Mouse (Mus musculus): Measurements from ENCODE around the gene Zc3h15. TPM values are rescaled to one million over a fixed set of nuclear protein-coding genes. Genes with fewer than 3 reads are reported as not detected.
A peak's percentile ranks its signal among the peaks of the same experiment; 100 is the strongest.

Gene Zc3h15
- 160 and 171 TPM in 2 replicates for polyA plus RNA-seq (2015; fragmentation: Nextera tagmentation; extraction: Ambion mirVana)

GRCm38 (mm10) chr2:83644276-83645252, at the start of gene Zc3h15:
Zc3h15 (plus strand) TSS chr2:83644435.
- peak within 1 kb of the TSS; percentile 98 for H3K4me3 ChIP-seq (ENCODE audit: low read length)
- peaks cover 26% of the 10 kb centered on the region for H3K4me1 ChIP-seq (ENCODE audit: control insufficient read depth, insufficient read depth, low read depth, low read length)
- peak within 1 kb of the TSS; percentile 91 for H3K27ac ChIP-seq (ENCODE audit: low read depth, low read length)
- peak within 1 kb of the TSS; percentile 93 for H3K9ac ChIP-seq (ENCODE audit: low read depth, low read length)
- peak within 1 kb of the TSS; percentile 80 for H3K4me2 ChIP-seq (ENCODE audit: low read length)
- H3K9me3 ChIP-seq (ENCODE audit: control insufficient read depth, low read length) = no peaks in the 10 kb centered on the region
- no peaks in the 10 kb centered on the region for H3K36me3 ChIP-seq (ENCODE audit: control insufficient read depth, insufficient read depth, low read length)
- ATAC-seq = peak; percentile 100
- no peaks in the 10 kb centered on the region for H3K27me3 ChIP-seq (replicated peaks; ENCODE audit: control insufficient read depth, insufficient read depth, low read length)
- WGBS = under 1% methylated on average over 75 of the region's 100 CpGs

- Histone ChIP-seq H3K4me2 (ENCODE audit: low read length) (no peak overlapping the region), H3K9me3 (ENCODE audit: control insufficient read depth, low read length) (no peaks in the 10 kb centered on the region), H3K27ac (ENCODE audit: low read depth, low read length) (no peak overlapping the region), H3K36me3 (ENCODE audit: control insufficient read depth, insufficient read depth, low read length) (no peaks in the 10 kb centered on the region), H3K4me1 (ENCODE audit: control insufficient read depth, insufficient read depth, low read depth, low read length) (no peaks in the 10 kb centered on the region), H3K27me3 (replicated peaks; ENCODE audit: control insufficient read depth, insufficient read depth, low read length) (no peaks in the 10 kb centered on the region), H3K9ac (ENCODE audit: low read depth, low read length) (no peak overlapping the region), H3K4me3 (ENCODE audit: low read length) (no peak overlapping the region)
- no peak for ATAC-seq
- 92% methylated on average over 11 of the region's 11 CpGs for WGBS
Measured at GRCm38 (mm10) chr2:83620558-83621367, 23.5 kb upstream of the Zc3h15 start.

GRCm38 (mm10) chr2:83621511-83621910, 22.7 kb upstream of the Zc3h15 start:
- Histone ChIP-seq H3K36me3 (ENCODE audit: control insufficient read depth, insufficient read depth, low read length) (no peaks in the 10 kb centered on the region), H3K9ac (ENCODE audit: low read depth, low read length) (no peak overlapping the region), H3K27ac (ENCODE audit: low read depth, low read length) (no peak overlapping the region), H3K4me1 (ENCODE audit: control insufficient read depth, insufficient read depth, low read depth, low read length) (no peaks in the 10 kb centered on the region), H3K4me3 (ENCODE audit: low read length) (no peak overlapping the region), H3K9me3 (ENCODE audit: control insufficient read depth, low read length) (no peaks in the 10 kb centered on the region), H3K27me3 (replicated peaks; ENCODE audit: control insufficient read depth, insufficient read depth, low read length) (no peaks in the 10 kb centered on the region), H3K4me2 (ENCODE audit: low read length) (no peak overlapping the region)
- 87% methylated on average over 4 of the region's 4 CpGs for WGBS
- no peak for ATAC-seq

- ATAC-seq = no peak
Measured at GRCm38 (mm10) chr2:83622792-83623191, 21.4 kb upstream of the Zc3h15 start.

GRCm38 (mm10) chr2:83624045-83624444, 20.2 kb upstream of the Zc3h15 start:
- ATAC-seq = peak; percentile 42; the same call in 1 of the 2 replicates
- Histone ChIP-seq H3K27me3 (replicated peaks; ENCODE audit: control insufficient read depth, insufficient read depth, low read length) (no peaks in the 10 kb centered on the region), H3K4me2 (ENCODE audit: low read length) (no peak overlapping the region), H3K27ac (ENCODE audit: low read depth, low read length) (no peak overlapping the region), H3K9me3 (ENCODE audit: control insufficient read depth, low read length) (no peaks in the 10 kb centered on the region), H3K4me1 (ENCODE audit: control insufficient read depth, insufficient read depth, low read depth, low read length) (no peaks in the 10 kb centered on the region), H3K4me3 (ENCODE audit: low read length) (no peak overlapping the region), H3K9ac (ENCODE audit: low read depth, low read length) (no peak overlapping the region), H3K36me3 (ENCODE audit: control insufficient read depth, insufficient read depth, low read length) (no peaks in the 10 kb centered on the region)
- 68% methylated on average over 4 of the region's 4 CpGs for WGBS

More at GRCm38 (mm10) chr2:83622792-83623191, 21.4 kb upstream of the Zc3h15 start:
- no peak overlapping the region for H3K4me3 ChIP-seq (ENCODE audit: low read length)
- no peak overlapping the region for H3K4me2 ChIP-seq (ENCODE audit: low read length)
- no peaks in the 10 kb centered on the region for H3K27me3 ChIP-seq (replicated peaks; ENCODE audit: control insufficient read depth, insufficient read depth, low read length)
- no peaks in the 10 kb centered on the region for H3K36me3 ChIP-seq (ENCODE audit: control insufficient read depth, insufficient read depth, low read length)
- 57% methylated on average over 11 of the region's 11 CpGs for whole genome bisulfite sequencing
- H3K9ac ChIP-seq (ENCODE audit: low read depth, low read length) = no peak overlapping the region
- no peaks in the 10 kb centered on the region for H3K9me3 ChIP-seq (ENCODE audit: control insufficient read depth, low read length)
- no peaks in the 10 kb centered on the region for H3K4me1 ChIP-seq (ENCODE audit: control insufficient read depth, insufficient read depth, low read depth, low read length)
- no peak overlapping the region for H3K27ac ChIP-seq (ENCODE audit: low read depth, low read length)

- H3K27me3 ChIP-seq (replicated peaks; ENCODE audit: control insufficient read depth, insufficient read depth, low read length) = no peaks in the 10 kb centered on the region
- no peak overlapping the region; the same call in 1 of the 2 replicates for H3K4me3 ChIP-seq (ENCODE audit: low read length)
- H3K4me1 ChIP-seq (ENCODE audit: control insufficient read depth, insufficient read depth, low read depth, low read length) = no peaks in the 10 kb centered on the region
- no peak overlapping the region for H3K27ac ChIP-seq (ENCODE audit: low read depth, low read length)
- no peaks in the 10 kb centered on the region for H3K36me3 ChIP-seq (ENCODE audit: control insufficient read depth, insufficient read depth, low read length)
- ATAC-seq = peak; percentile 70; the same call in 1 of the 2 replicates
- H3K9me3 ChIP-seq (ENCODE audit: control insufficient read depth, low read length) = no peaks in the 10 kb centered on the region
- H3K9ac ChIP-seq (ENCODE audit: low read depth, low read length) = no peak overlapping the region
- 29% methylated on average over 10 of the region's 10 CpGs for WGBS
- H3K4me2 ChIP-seq (ENCODE audit: low read length) = peak overlapping the region; percentile 43
Measured at GRCm38 (mm10) chr2:83625226-83626108, 18.8 kb upstream of the Zc3h15 start.

GRCm38 (mm10) chr2:83626881-83627280, 17.4 kb upstream of the Zc3h15 start:
- no peak overlapping the region for H3K9ac ChIP-seq (ENCODE audit: low read depth, low read length)
- no peak overlapping the region for H3K4me3 ChIP-seq (ENCODE audit: low read length)
- no peak overlapping the region for H3K4me2 ChIP-seq (ENCODE audit: low read length)
- no peak overlapping the region for H3K27ac ChIP-seq (ENCODE audit: low read depth, low read length)
- H3K9me3 ChIP-seq (ENCODE audit: control insufficient read depth, low read length) = no peaks in the 10 kb centered on the region
- H3K36me3 ChIP-seq (ENCODE audit: control insufficient read depth, insufficient read depth, low read length) = no peaks in the 10 kb centered on the region
- H3K27me3 ChIP-seq (replicated peaks; ENCODE audit: control insufficient read depth, insufficient read depth, low read length) = no peaks in the 10 kb centered on the region
- WGBS = 82% methylated on average over 9 of the region's 9 CpGs
- no peaks in the 10 kb centered on the region for H3K4me1 ChIP-seq (ENCODE audit: control insufficient read depth, insufficient read depth, low read depth, low read length)
- ATAC-seq = no peak

- no peak overlapping the region for H3K9ac ChIP-seq (ENCODE audit: low read depth, low read length)
- no peak overlapping the region for H3K27ac ChIP-seq (ENCODE audit: low read depth, low read length)
- H3K27me3 ChIP-seq (replicated peaks; ENCODE audit: control insufficient read depth, insufficient read depth, low read length) = no peaks in the 10 kb centered on the region
- no peak for ATAC-seq
- H3K4me1 ChIP-seq (ENCODE audit: control insufficient read depth, insufficient read depth, low read depth, low read length) = no peaks in the 10 kb centered on the region
- H3K4me3 ChIP-seq (ENCODE audit: low read length) = no peak overlapping the region
- H3K4me2 ChIP-seq (ENCODE audit: low read length) = no peak overlapping the region
- 78% methylated on average over 9 of the region's 9 CpGs for WGBS
- no peaks in the 10 kb centered on the region for H3K36me3 ChIP-seq (ENCODE audit: control insufficient read depth, insufficient read depth, low read length)
- no peaks in the 10 kb centered on the region for H3K9me3 ChIP-seq (ENCODE audit: control insufficient read depth, low read length)
Measured at GRCm38 (mm10) chr2:83627495-83627894, 16.7 kb upstream of the Zc3h15 start.

Measured in hindbrain, embryonic 16.5 days (tissue).